In genomic region chr11:121176285-121177270, GRCm38 (mm10) we compare ENCODE assay signal across 9 mouse cellular contexts. TPM values are rescaled to one million over a fixed set of nuclear protein-coding genes. Genes with fewer than 3 reads are reported as not detected.
DNase-seq lines count a peak whose midpoint lies in the region; ATAC-seq and TF ChIP-seq lines count a peak whose summit lies in the region.
"Had no signal": no experiment of that assay in that cellular context is flagged by ENCODE, and none has a peak within 500 bp of the region (broad histone marks: within the 10 kb centered on the region; RNA-seq: fewer than 3 reads in every experiment).

No protein-coding gene starts in this region.

- H3K9me3 ChIP-seq in ES-Bruce4 (replicated peaks; ENCODE audit: control insufficient read depth, insufficient read depth, low read length, poor library complexity, severe bottlenecking): no peaks in the 10 kb centered on the region
- no peaks in the 10 kb centered on the region for H3K9me3 ChIP-seq in forebrain, embryonic 12.5 days
- H3K9me3 ChIP-seq in intestine, embryonic 16.5 days (ENCODE audit: control insufficient read depth, low read length): no peaks in the 10 kb centered on the region
- no peaks in the 10 kb centered on the region for H3K9me3 ChIP-seq in liver, postnatal 0 days (ENCODE audit: low read length)

- TF ChIP-seq CTCF in ES-Bruce4 (IDR thresholded peaks at IDR 0.05; ENCODE audit: low read depth, low read length): peak; percentile 96
- TF ChIP-seq CTCF in liver, postnatal 0 days (IDR thresholded peaks at IDR 0.05; ENCODE audit: low read depth): peak; percentile 96

- no peak for TF ChIP-seq EP300 in ES-Bruce4 (IDR thresholded peaks at IDR 0.05; ENCODE audit: insufficient read depth, low read depth, low read length)
- no peak for TF ChIP-seq EP300 in liver, postnatal 0 days (IDR thresholded peaks at IDR 0.05; ENCODE audit: low read depth)

- H3K27me3 ChIP-seq in ES-Bruce4 (ENCODE audit: control insufficient read depth, insufficient read depth, low read length, poor library complexity, severe bottlenecking): no peaks in the 10 kb centered on the region
- no peaks in the 10 kb centered on the region for H3K27me3 ChIP-seq in forebrain, embryonic 12.5 days
- no peaks in the 10 kb centered on the region for H3K27me3 ChIP-seq in intestine, embryonic 16.5 days (replicated peaks; ENCODE audit: control insufficient read depth, insufficient read depth, low read length)
- no peaks in the 10 kb centered on the region for H3K27me3 ChIP-seq in liver, postnatal 0 days (ENCODE audit: insufficient read depth, low read length)

- DNase-seq in A20 (ENCODE audit: low read depth, low spot score): peak; percentile 61
- peak; percentile 62 for DNase-seq in c-Kit-positive CD71-positive TER-119-positive erythroid progenitor cells, embryonic 14.5 days (ENCODE audit: low spot score)
- DNase-seq in liver, postnatal 0 days: peak; percentile 66
- DNase-seq in retina, postnatal 1 day: peak; percentile 81
- DNase-seq in frontal cortex, postnatal 14 days (ENCODE audit: low spot score in 2 of 2): no peak

- H3K36me3 ChIP-seq in ES-Bruce4 (ENCODE audit: control insufficient read depth, insufficient read depth, low read length, poor library complexity, severe bottlenecking): no peaks in the 10 kb centered on the region
- 0 out of 2 replicates have a peak, but pooled peaks cover under 1% of the 10 kb centered on the region for H3K36me3 ChIP-seq in forebrain, embryonic 12.5 days (replicated peaks)
- H3K36me3 ChIP-seq in intestine, embryonic 16.5 days (ENCODE audit: control insufficient read depth, insufficient read depth, low read length): no peaks in the 10 kb centered on the region
- no peaks in the 10 kb centered on the region for H3K36me3 ChIP-seq in liver, postnatal 0 days (replicated peaks; ENCODE audit: insufficient read depth, low read length)

- ATAC-seq in forebrain, embryonic 12.5 days (ENCODE audit: low FRiP score): 0 out of 2 replicates have a peak, but pooled peaks have one; percentile 9
- ATAC-seq in intestine, embryonic 16.5 days: peak; percentile 71
- ATAC-seq in liver, postnatal 0 days: peak; percentile 71

- H3K4me1 ChIP-seq in ES-Bruce4 (ENCODE audit: control insufficient read depth, insufficient read depth, low read length): no peaks in the 10 kb centered on the region
- peaks cover 25% of the 10 kb centered on the region for H3K4me1 ChIP-seq in forebrain, embryonic 12.5 days
- H3K4me1 ChIP-seq in intestine, embryonic 16.5 days (ENCODE audit: control insufficient read depth, insufficient read depth, low read length): peaks cover 5% of the 10 kb centered on the region; the same call in 1 of the 2 replicates
- no peaks in the 10 kb centered on the region; the same call in 1 of the 2 replicates for H3K4me1 ChIP-seq in liver, postnatal 0 days (ENCODE audit: insufficient read depth)

- no peak overlapping the region for H3K9ac ChIP-seq in ES-Bruce4 (ENCODE audit: low read depth, poor library complexity, severe bottlenecking)
- H3K9ac ChIP-seq in forebrain, embryonic 12.5 days: no peak overlapping the region
- H3K9ac ChIP-seq in intestine, embryonic 16.5 days (ENCODE audit: low read depth, low read length): no peak overlapping the region
- H3K9ac ChIP-seq in liver, postnatal 0 days (replicated peaks): no peak overlapping the region

- H3K4me3 ChIP-seq in ES-Bruce4 (ENCODE audit: low read depth, low read length): no peak overlapping the region
- no peak overlapping the region for H3K4me3 ChIP-seq in forebrain, embryonic 12.5 days (replicated peaks)
- no peak overlapping the region for H3K4me3 ChIP-seq in intestine, embryonic 16.5 days (ENCODE audit: low read length)
- H3K4me3 ChIP-seq in liver, postnatal 0 days (ENCODE audit: low read depth, low read length): no peak overlapping the region

- no peak overlapping the region for H3K4me2 ChIP-seq in forebrain, embryonic 12.5 days
- no peak overlapping the region for H3K4me2 ChIP-seq in intestine, embryonic 16.5 days (ENCODE audit: low read depth, low read length)
- H3K4me2 ChIP-seq in liver, postnatal 0 days (ENCODE audit: low read depth, low read length): no peak overlapping the region

- WGBS in forebrain, embryonic 12.5 days: 56% methylated on average over 12 of the region's 12 CpGs
- WGBS in intestine, embryonic 16.5 days: 47% methylated on average over 12 of the region's 12 CpGs
- WGBS in liver, postnatal 0 days (ENCODE audit: insufficient replicate concordance): 50% methylated on average over 12 of the region's 12 CpGs

- H3K27ac ChIP-seq in ES-Bruce4 (ENCODE audit: insufficient read depth, low read length): no peak overlapping the region
- H3K27ac ChIP-seq in forebrain, embryonic 12.5 days: no peak overlapping the region
- no peak overlapping the region for H3K27ac ChIP-seq in intestine, embryonic 16.5 days (ENCODE audit: low read length)
- H3K27ac ChIP-seq in liver, postnatal 0 days (ENCODE audit: low read depth): no peak overlapping the region
- H3K27ac ChIP-seq: macrophage had no signal

- no peak for TF ChIP-seq POLR2A in ES-Bruce4 (IDR thresholded peaks at IDR 0.05; ENCODE audit: insufficient read depth, low read length)

RNA-seq across cellular contexts. Expression of gene Uts2r, which starts 16.5 kb away (rescaled TPM):
- polyA plus RNA-seq in ES-Bruce4 (2011; ENCODE audit: insufficient read depth, insufficient read length, low read depth, missing spikeins): not detected in 2 replicates
- polyA plus RNA-seq in forebrain, embryonic 12.5 days (2016; fragmentation: Nextera tagmentation; extraction: Ambion mirVana): not detected in 2 replicates
- not detected in 2 replicates for polyA plus RNA-seq in intestine, embryonic 16.5 days (2015; fragmentation: Nextera tagmentation; extraction: Ambion mirVana)
- not detected in 2 replicates for polyA plus RNA-seq in liver, postnatal 0 days (2015; fragmentation: Nextera tagmentation; extraction: Ambion mirVana)
- polyA plus RNA-seq: macrophage had no signal

RNA-seq across cellular contexts. Expression of gene Hexdc, which starts 27.7 kb away (rescaled TPM):
- polyA plus RNA-seq in ES-Bruce4 (2011; ENCODE audit: insufficient read depth, insufficient read length, low read depth, missing spikeins): 7.0 and 8.2 TPM in 2 replicates
- polyA plus RNA-seq in forebrain, embryonic 12.5 days (2016; fragmentation: Nextera tagmentation; extraction: Ambion mirVana): 7.9 and 8.4 TPM in 2 replicates
- polyA plus RNA-seq in intestine, embryonic 16.5 days (2015; fragmentation: Nextera tagmentation; extraction: Ambion mirVana): 9.7 and 10.1 TPM in 2 replicates
- 2.3 and 3.2 TPM in 2 replicates for polyA plus RNA-seq in liver, postnatal 0 days (2015; fragmentation: Nextera tagmentation; extraction: Ambion mirVana)

RNA-seq across cellular contexts. Expression of gene Ogfod3, which starts 27.9 kb away (rescaled TPM):
- 8.5 and 8.8 TPM in 2 replicates for polyA plus RNA-seq in ES-Bruce4 (2011; ENCODE audit: insufficient read depth, insufficient read length, low read depth, missing spikeins)
- 16.1 and 19.7 TPM in 2 replicates for polyA plus RNA-seq in forebrain, embryonic 12.5 days (2016; fragmentation: Nextera tagmentation; extraction: Ambion mirVana)
- 31.2 and 32.0 TPM in 2 replicates for polyA plus RNA-seq in intestine, embryonic 16.5 days (2015; fragmentation: Nextera tagmentation; extraction: Ambion mirVana)
- polyA plus RNA-seq in liver, postnatal 0 days (2015; fragmentation: Nextera tagmentation; extraction: Ambion mirVana): 17.7 and 17.9 TPM in 2 replicates

RNA-seq across cellular contexts. Expression of gene Tex19.1, which starts 30.6 kb away (rescaled TPM):
- 25.5 and 29.9 TPM in 2 replicates for polyA plus RNA-seq in ES-Bruce4 (2011; ENCODE audit: insufficient read depth, insufficient read length, low read depth, missing spikeins)
- polyA plus RNA-seq in forebrain, embryonic 12.5 days (2016; fragmentation: Nextera tagmentation; extraction: Ambion mirVana): not detected in 2 replicates
- polyA plus RNA-seq in intestine, embryonic 16.5 days (2015; fragmentation: Nextera tagmentation; extraction: Ambion mirVana): not detected in 2 replicates
- polyA plus RNA-seq in liver, postnatal 0 days (2015; fragmentation: Nextera tagmentation; extraction: Ambion mirVana): not detected in 2 replicates
- polyA plus RNA-seq: macrophage had no signal

RNA-seq across cellular contexts. Expression of gene Cybc1, which starts 52.5 kb away (rescaled TPM):
- polyA plus RNA-seq in ES-Bruce4 (2011; ENCODE audit: insufficient read depth, insufficient read length, low read depth, missing spikeins): 14.7 and 15.9 TPM in 2 replicates
- 33.3 and 34.0 TPM in 2 replicates for polyA plus RNA-seq in forebrain, embryonic 12.5 days (2016; fragmentation: Nextera tagmentation; extraction: Ambion mirVana)
- polyA plus RNA-seq in intestine, embryonic 16.5 days (2015; fragmentation: Nextera tagmentation; extraction: Ambion mirVana): 33.8 and 36.5 TPM in 2 replicates
- 13.3 and 15.0 TPM in 2 replicates for polyA plus RNA-seq in liver, postnatal 0 days (2015; fragmentation: Nextera tagmentation; extraction: Ambion mirVana)

Comparison
In these comparisons a context has a peak if more than half of its experiments do, and no peak if none do; other contexts are left out.
1. DNase-seq: peak in A20 (single experiment), c-Kit-positive CD71-positive TER-119-positive erythroid progenitor cells, embryonic 14.5 days (single experiment), liver, postnatal 0 days (single experiment) and retina, postnatal 1 day (single experiment); none in frontal cortex, postnatal 14 days (0 of 2).
2. ATAC-seq: peak in every context shown above with its lines; median percentile 71 in intestine, embryonic 16.5 days; 71 in liver, postnatal 0 days; 9 in forebrain, embryonic 12.5 days.